Mouse (Mus musculus): ENCODE data around the gene Rad51b. TPM values are rescaled to one million over a fixed set of nuclear protein-coding genes. Genes with fewer than 3 reads are reported as not detected.

The Rad51b gene
- total and polyA plus RNA-seq, 2 experiments from 2014 or later, result 1.4 to 1.8 TPM

DNA sequence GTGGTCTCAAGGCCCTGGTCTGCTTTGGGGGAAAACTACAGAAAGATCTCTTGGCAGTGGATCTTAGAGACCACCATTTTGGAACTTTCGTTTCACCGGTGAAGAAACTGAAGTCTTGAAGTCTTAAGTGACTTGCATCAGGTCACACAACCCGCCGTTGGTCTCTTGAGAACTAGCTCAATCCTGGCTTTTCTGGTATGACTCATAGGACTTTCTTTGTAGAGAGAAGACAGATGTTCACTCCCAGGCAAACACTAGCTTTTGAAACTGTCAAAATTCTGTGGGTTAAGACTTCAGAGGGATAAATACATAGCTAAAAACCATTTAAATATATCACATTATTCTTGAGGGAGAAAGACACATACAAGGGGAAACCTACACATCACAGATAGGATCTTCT, 195.1 kb downstream of the Rad51b start:
- Histone ChIP-seq H3K27ac (ENCODE audit: low read depth) (no peak overlapping the region), H3K4me1 (ENCODE audit: control insufficient read depth, insufficient read depth) (no peaks in the 10 kb centered on the region), H3K9me3 (replicated peaks; ENCODE audit: control insufficient read depth, low read length) (no peaks in the 10 kb centered on the region), H3K4me3 (ENCODE audit: low read depth, low read length) (no peak overlapping the region), H3K9ac (replicated peaks; ENCODE audit: low read depth, low read length) (no peak overlapping the region), H3K36me3 (replicated peaks; ENCODE audit: control insufficient read depth, insufficient read depth, low read length) (no peaks in the 10 kb centered on the region), H3K27me3 (ENCODE audit: control insufficient read depth, insufficient read depth, low read length) (no peaks in the 10 kb centered on the region), H3K4me2 (ENCODE audit: low read depth, low read length) (no peak overlapping the region)
- WGBS, result 73% methylated on average over 4 of the region's 4 CpGs
- DNase-seq (ENCODE audit: low spot score), result no peak
- no peak for ATAC-seq (ENCODE audit: insufficient read depth, low read depth)
- no peak for TF ChIP-seq CTCF (IDR thresholded peaks at IDR 0.05; ENCODE audit: low read depth)
- TF ChIP-seq EP300 (IDR thresholded peaks at IDR 0.05; ENCODE audit: low read depth), result no peak

DNA sequence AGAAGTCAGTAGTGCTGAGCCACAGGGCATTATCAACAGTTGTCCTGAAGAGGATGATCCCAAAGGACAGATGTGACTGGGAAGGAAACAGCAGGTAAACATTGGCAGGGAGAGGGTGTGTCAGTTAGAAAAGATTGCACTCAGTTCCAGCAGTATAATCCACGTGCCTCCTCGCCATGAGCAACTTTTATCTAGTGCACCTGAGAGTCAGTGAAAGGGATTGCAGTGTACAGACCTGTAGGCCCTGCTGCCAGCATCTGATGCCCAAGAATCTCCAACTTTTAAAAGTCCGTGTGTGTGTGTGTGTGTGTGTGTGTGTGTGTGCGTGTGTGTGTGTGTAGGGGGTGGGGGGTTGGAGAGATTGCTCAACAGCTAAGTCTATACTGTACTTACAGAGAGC, 195.5 kb downstream of the Rad51b start:
- no peaks in the 10 kb centered on the region for H3K4me1 ChIP-seq (ENCODE audit: control insufficient read depth, insufficient read depth)
- no peak overlapping the region for H3K4me3 ChIP-seq (ENCODE audit: low read depth, low read length)
- no peak overlapping the region for H3K4me2 ChIP-seq (ENCODE audit: low read depth, low read length)
- H3K9me3 ChIP-seq (replicated peaks; ENCODE audit: control insufficient read depth, low read length), result no peaks in the 10 kb centered on the region
- ATAC-seq (ENCODE audit: insufficient read depth, low read depth) (no peak), DNase-seq (ENCODE audit: low spot score) (no peak)
- 83% methylated on average over 4 of the region's 4 CpGs for WGBS
- TF ChIP-seq EP300 (IDR thresholded peaks at IDR 0.05; ENCODE audit: low read depth) (no peak), CTCF (IDR thresholded peaks at IDR 0.05; ENCODE audit: low read depth) (no peak)
- H3K36me3 ChIP-seq (replicated peaks; ENCODE audit: control insufficient read depth, insufficient read depth, low read length), result no peaks in the 10 kb centered on the region
- no peaks in the 10 kb centered on the region for H3K27me3 ChIP-seq (ENCODE audit: control insufficient read depth, insufficient read depth, low read length)
- no peak overlapping the region for H3K9ac ChIP-seq (replicated peaks; ENCODE audit: low read depth, low read length)
- no peak overlapping the region for H3K27ac ChIP-seq (ENCODE audit: low read depth)

DNA sequence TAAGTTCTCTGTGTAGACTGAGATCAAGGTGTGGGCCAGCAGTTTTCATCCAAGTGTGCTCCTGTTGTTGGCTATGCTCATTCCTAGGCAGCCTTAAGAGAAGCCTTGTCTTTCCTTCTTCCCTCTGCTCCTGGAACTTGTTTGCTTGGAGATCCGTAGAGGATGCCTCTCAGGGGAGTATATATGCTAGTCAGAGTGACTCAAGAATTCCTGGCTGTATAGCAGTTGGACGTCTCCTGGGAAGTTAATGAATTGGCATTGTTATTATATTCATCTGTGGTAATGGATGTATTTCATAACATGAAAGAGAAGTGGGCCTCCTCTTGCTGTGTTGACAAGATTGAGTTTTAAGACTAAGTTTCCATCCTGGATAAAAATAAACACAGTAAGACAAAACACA, 196.4 kb downstream of the Rad51b start:
- H3K4me2 ChIP-seq (ENCODE audit: low read depth, low read length), result no peak overlapping the region
- no peak for ATAC-seq (ENCODE audit: insufficient read depth, low read depth)
- no peak for DNase-seq (ENCODE audit: low spot score)
- TF ChIP-seq EP300 (IDR thresholded peaks at IDR 0.05; ENCODE audit: low read depth) (no peak), CTCF (IDR thresholded peaks at IDR 0.05; ENCODE audit: low read depth) (no peak)
- H3K36me3 ChIP-seq (replicated peaks; ENCODE audit: control insufficient read depth, insufficient read depth, low read length), result no peaks in the 10 kb centered on the region
- H3K27me3 ChIP-seq (ENCODE audit: control insufficient read depth, insufficient read depth, low read length), result no peaks in the 10 kb centered on the region
- no peaks in the 10 kb centered on the region for H3K9me3 ChIP-seq (replicated peaks; ENCODE audit: control insufficient read depth, low read length)
- no peaks in the 10 kb centered on the region for H3K4me1 ChIP-seq (ENCODE audit: control insufficient read depth, insufficient read depth)
- no peak overlapping the region for H3K4me3 ChIP-seq (ENCODE audit: low read depth, low read length)
- no peak overlapping the region for H3K9ac ChIP-seq (replicated peaks; ENCODE audit: low read depth, low read length)
- no peak overlapping the region for H3K27ac ChIP-seq (ENCODE audit: low read depth)
- WGBS, result 55% methylated on average over 2 of the region's 2 CpGs

DNA sequence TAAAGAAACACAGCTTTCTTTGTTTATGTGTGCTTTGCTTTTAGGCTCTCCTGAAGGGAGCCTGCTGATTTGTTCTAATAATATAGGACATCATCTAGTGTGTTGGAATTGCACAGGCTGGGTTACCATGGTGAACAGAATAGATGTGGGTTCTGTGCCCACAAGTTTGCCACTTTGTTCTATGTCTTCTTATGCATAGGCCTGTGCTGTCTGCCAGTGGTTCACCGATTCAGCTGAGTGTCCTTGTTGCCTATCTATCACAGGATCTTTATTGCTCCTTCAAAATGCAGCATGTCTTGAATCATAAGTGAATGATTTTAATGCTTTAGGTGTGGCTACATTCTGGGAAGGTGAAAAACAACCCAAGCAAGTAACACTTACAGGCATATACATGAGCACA, 201.2 kb downstream of the Rad51b start:
- no peak for ATAC-seq (ENCODE audit: insufficient read depth, low read depth)
- no peak overlapping the region for H3K27ac ChIP-seq (ENCODE audit: low read depth)
- H3K27me3 ChIP-seq (ENCODE audit: control insufficient read depth, insufficient read depth, low read length), result no peaks in the 10 kb centered on the region
- H3K9me3 ChIP-seq (replicated peaks; ENCODE audit: control insufficient read depth, low read length), result no peaks in the 10 kb centered on the region
- no peak for TF ChIP-seq EP300 (IDR thresholded peaks at IDR 0.05; ENCODE audit: low read depth)
- no peak for TF ChIP-seq CTCF (IDR thresholded peaks at IDR 0.05; ENCODE audit: low read depth)
- no peak overlapping the region for H3K4me2 ChIP-seq (ENCODE audit: low read depth, low read length)
- no peak for DNase-seq (ENCODE audit: low spot score)
- peaks cover 3% of the 10 kb centered on the region; the same call in 1 of the 2 replicates for H3K4me1 ChIP-seq (ENCODE audit: control insufficient read depth, insufficient read depth)
- no peak overlapping the region for H3K4me3 ChIP-seq (ENCODE audit: low read depth, low read length)
- no peak overlapping the region for H3K9ac ChIP-seq (replicated peaks; ENCODE audit: low read depth, low read length)
- H3K36me3 ChIP-seq (replicated peaks; ENCODE audit: control insufficient read depth, insufficient read depth, low read length), result no peaks in the 10 kb centered on the region
- WGBS, result 78% methylated on average over 1 of the region's 1 CpGs

DNA sequence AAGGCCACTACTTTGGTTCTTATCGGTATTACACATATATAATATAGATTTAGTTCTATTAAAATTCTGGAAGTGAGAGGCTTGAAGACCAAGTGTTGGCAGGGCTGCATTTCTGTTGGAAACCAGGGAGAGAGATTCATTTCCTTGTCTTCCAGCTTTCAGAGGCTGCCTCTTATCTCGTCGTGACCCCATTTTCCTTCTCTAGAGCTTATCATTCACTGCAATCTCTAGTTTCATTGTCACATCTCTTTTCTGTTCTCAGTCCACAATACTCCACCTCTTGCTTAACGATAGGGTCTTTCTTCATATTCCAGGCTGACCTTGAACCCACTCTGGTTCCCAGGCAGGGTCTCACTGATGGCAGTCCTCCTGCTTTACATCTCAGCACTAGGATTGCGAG, 202.7 kb downstream of the Rad51b start:
- Histone ChIP-seq H3K4me3 (ENCODE audit: low read depth, low read length) (no peak overlapping the region), H3K9me3 (replicated peaks; ENCODE audit: control insufficient read depth, low read length) (no peaks in the 10 kb centered on the region), H3K27ac (ENCODE audit: low read depth) (no peak overlapping the region), H3K27me3 (ENCODE audit: control insufficient read depth, insufficient read depth, low read length) (no peaks in the 10 kb centered on the region), H3K9ac (replicated peaks; ENCODE audit: low read depth, low read length) (no peak overlapping the region), H3K4me2 (ENCODE audit: low read depth, low read length) (no peak overlapping the region), H3K36me3 (replicated peaks; ENCODE audit: control insufficient read depth, insufficient read depth, low read length) (no peaks in the 10 kb centered on the region), H3K4me1 (ENCODE audit: control insufficient read depth, insufficient read depth) (peaks cover 16% of the 10 kb centered on the region)
- 83% methylated on average over 5 of the region's 5 CpGs for WGBS
- no peak for TF ChIP-seq EP300 (IDR thresholded peaks at IDR 0.05; ENCODE audit: low read depth)
- no peak for TF ChIP-seq CTCF (IDR thresholded peaks at IDR 0.05; ENCODE audit: low read depth)
- ATAC-seq (ENCODE audit: insufficient read depth, low read depth) (no peak), DNase-seq (ENCODE audit: low spot score) (no peak)

DNA sequence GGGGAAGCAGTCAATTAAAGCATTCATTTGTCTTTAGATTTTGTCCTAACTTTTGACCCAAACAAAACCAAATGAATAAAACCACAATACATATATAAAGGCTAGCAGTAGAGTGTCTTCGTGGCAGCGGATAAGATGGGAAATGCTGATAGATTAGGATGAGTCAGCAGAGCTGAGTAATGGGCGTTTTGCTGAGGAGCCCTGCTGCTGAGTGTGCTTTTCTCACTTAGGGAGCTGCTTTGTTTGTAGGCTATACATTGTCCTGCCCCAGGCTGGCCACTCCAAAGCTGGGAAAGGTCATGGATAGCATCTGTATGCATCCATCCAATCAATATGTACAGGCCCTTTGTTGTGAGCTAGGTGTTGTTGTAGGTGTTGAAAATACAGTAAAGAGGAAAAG, 204.8 kb downstream of the Rad51b start:
- TF ChIP-seq EP300 (IDR thresholded peaks at IDR 0.05; ENCODE audit: low read depth) (no peak), CTCF (IDR thresholded peaks at IDR 0.05; ENCODE audit: low read depth) (no peak)
- no peak for ATAC-seq (ENCODE audit: insufficient read depth, low read depth)
- Histone ChIP-seq H3K4me1 (ENCODE audit: control insufficient read depth, insufficient read depth) (peaks cover 16% of the 10 kb centered on the region), H3K27me3 (ENCODE audit: control insufficient read depth, insufficient read depth, low read length) (no peaks in the 10 kb centered on the region), H3K36me3 (replicated peaks; ENCODE audit: control insufficient read depth, insufficient read depth, low read length) (no peaks in the 10 kb centered on the region), H3K27ac (ENCODE audit: low read depth) (no peak overlapping the region), H3K9me3 (replicated peaks; ENCODE audit: control insufficient read depth, low read length) (no peaks in the 10 kb centered on the region), H3K4me3 (ENCODE audit: low read depth, low read length) (no peak overlapping the region), H3K9ac (replicated peaks; ENCODE audit: low read depth, low read length) (no peak overlapping the region), H3K4me2 (ENCODE audit: low read depth, low read length) (no peak overlapping the region)
- no peak for DNase-seq (ENCODE audit: low spot score)
- WGBS, result 73% methylated on average over 3 of the region's 3 CpGs
